Comparison of ENCODE assay signal across 8 mouse cellular contexts in genomic region chr4:140770433-140770832, GRCm38 (mm10). TPM values are rescaled to one million over a fixed set of nuclear protein-coding genes. Genes with fewer than 3 reads are reported as not detected.
A peak's percentile ranks its signal among the peaks of the same experiment; 100 is the strongest.
DNase-seq lines count a peak whose midpoint lies in the region; ATAC-seq and TF ChIP-seq lines count a peak whose summit lies in the region.

No protein-coding gene starts in this region.

- peak overlapping the region; percentile 34 for H3K4me2 ChIP-seq in forebrain, embryonic 16.5 days (ENCODE audit: low read length)
- peak overlapping the region; percentile 21; the same call in 1 of the 2 replicates for H3K4me2 ChIP-seq in hindbrain, embryonic 11.5 days (replicated peaks; ENCODE audit: low read depth, low read length)
- H3K4me2 ChIP-seq in midbrain, postnatal 0 days (ENCODE audit: low read depth, low read length, poor library complexity, severe bottlenecking) = 0 out of 2 replicates have a peak overlapping the region, but pooled peaks have one; percentile 26

- no peaks in the 10 kb centered on the region for H3K27me3 ChIP-seq in forebrain, embryonic 16.5 days (replicated peaks; ENCODE audit: control insufficient read depth, insufficient read depth, low read length)
- no peaks in the 10 kb centered on the region for H3K27me3 ChIP-seq in hindbrain, embryonic 11.5 days (ENCODE audit: control insufficient read depth, insufficient read depth, low read length)
- H3K27me3 ChIP-seq in liver, adult 2 months (ENCODE audit: control insufficient read depth, insufficient read depth, low read length) = no peaks in the 10 kb centered on the region
- no peaks in the 10 kb centered on the region for H3K27me3 ChIP-seq in midbrain, postnatal 0 days (ENCODE audit: insufficient read depth, low read length)

- TF ChIP-seq POLR2A in liver, adult 2 months (IDR thresholded peaks at IDR 0.05; ENCODE audit: extremely low read depth, insufficient read depth, low read length) = no peak

- 8% methylated on average over 13 of the region's 13 CpGs for WGBS in forebrain, embryonic 16.5 days
- WGBS in hindbrain, embryonic 11.5 days = 12% methylated on average over 13 of the region's 13 CpGs
- WGBS in liver, adult 2 months = 2% methylated on average over 13 of the region's 13 CpGs
- WGBS in midbrain, postnatal 0 days = 15% methylated on average over 13 of the region's 13 CpGs

- DNase-seq in 3134 (ENCODE audit: extremely low read depth, insufficient read length, low spot score) = peak; percentile 65
- peak; percentile 26 to 42 for DNase-seq in adrenal gland, adult 18-20 months (ENCODE audit: low spot score in 2 of 2)
- peak; percentile 39 for DNase-seq in hindbrain, embryonic 11.5 days (ENCODE audit: low spot score)
- DNase-seq in liver, adult 2 months (ENCODE audit: extremely low read depth, low read depth, low spot score) = peak; percentile 36
- DNase-seq in midbrain, postnatal 0 days (ENCODE audit: low spot score) = no peak
- no peak for DNase-seq in layer of hippocampus, adult 18-20 months (ENCODE audit: low spot score in 2 of 2)
- DNase-seq in left cerebral cortex, adult 9 months (ENCODE audit: low spot score in 2 of 2) = no peak

- no peak for ATAC-seq in forebrain, embryonic 16.5 days
- no peak for ATAC-seq in hindbrain, embryonic 11.5 days (ENCODE audit: low FRiP score)
- no peak for ATAC-seq in midbrain, postnatal 0 days (ENCODE audit: low FRiP score)

- H3K4me1 ChIP-seq in forebrain, embryonic 16.5 days (replicated peaks; ENCODE audit: control insufficient read depth, insufficient read depth, low read length) = 0 out of 2 replicates have a peak, but pooled peaks cover 3% of the 10 kb centered on the region
- H3K4me1 ChIP-seq in hindbrain, embryonic 11.5 days (replicated peaks; ENCODE audit: control insufficient read depth, insufficient read depth, low read length) = peaks cover 4% of the 10 kb centered on the region; the same call in 1 of the 2 replicates
- peaks cover 3% of the 10 kb centered on the region; the same call in 1 of the 2 replicates for H3K4me1 ChIP-seq in liver, adult 2 months (ENCODE audit: control insufficient read depth, insufficient read depth, low read length)
- H3K4me1 ChIP-seq in midbrain, postnatal 0 days (ENCODE audit: insufficient read depth, low read length) = no peaks in the 10 kb centered on the region

- no peaks in the 10 kb centered on the region for H3K79me2 ChIP-seq in liver, adult 2 months (ENCODE audit: control insufficient read depth, insufficient read depth, low read length)

- no peak for TF ChIP-seq CTCF in liver, adult 2 months (IDR thresholded peaks at IDR 0.05; ENCODE audit: low read depth, low read length)
- TF ChIP-seq CTCF in midbrain, postnatal 0 days (IDR thresholded peaks at IDR 0.05) = no peak

- no peak overlapping the region for H3K9ac ChIP-seq in forebrain, embryonic 16.5 days (replicated peaks; ENCODE audit: low read depth, low read length)
- H3K9ac ChIP-seq in hindbrain, embryonic 11.5 days (ENCODE audit: low read depth, low read length) = no peak overlapping the region
- H3K9ac ChIP-seq in liver, adult 2 months (ENCODE audit: low read depth, low read length) = 0 out of 2 replicates have a peak overlapping the region, but pooled peaks have one; percentile 22
- H3K9ac ChIP-seq in midbrain, postnatal 0 days (replicated peaks; ENCODE audit: low read length, poor library complexity, severe bottlenecking) = no peak overlapping the region

- no peak overlapping the region for H3K27ac ChIP-seq in forebrain, embryonic 16.5 days (ENCODE audit: low read length)
- H3K27ac ChIP-seq in hindbrain, embryonic 11.5 days (ENCODE audit: low read depth, low read length) = no peak overlapping the region
- peak overlapping the region; percentile 37; the same call in 1 of the 2 replicates for H3K27ac ChIP-seq in liver, adult 2 months (replicated peaks; ENCODE audit: insufficient read depth, low read depth, low read length)
- no peak overlapping the region for H3K27ac ChIP-seq in midbrain, postnatal 0 days (ENCODE audit: low read depth, low read length)

- no peaks in the 10 kb centered on the region for H3K36me3 ChIP-seq in forebrain, embryonic 16.5 days (ENCODE audit: control insufficient read depth, insufficient read depth)
- no peaks in the 10 kb centered on the region for H3K36me3 ChIP-seq in hindbrain, embryonic 11.5 days (ENCODE audit: control insufficient read depth, insufficient read depth, low read length)
- no peaks in the 10 kb centered on the region for H3K36me3 ChIP-seq in liver, adult 2 months (ENCODE audit: control insufficient read depth, insufficient read depth, low read length)
- H3K36me3 ChIP-seq in midbrain, postnatal 0 days (ENCODE audit: insufficient read depth, low read length) = no peaks in the 10 kb centered on the region

- no peaks in the 10 kb centered on the region for H3K9me3 ChIP-seq in forebrain, embryonic 16.5 days (ENCODE audit: control insufficient read depth, low read length)
- no peaks in the 10 kb centered on the region for H3K9me3 ChIP-seq in hindbrain, embryonic 11.5 days (ENCODE audit: control insufficient read depth, low read length)
- H3K9me3 ChIP-seq in midbrain, postnatal 0 days (ENCODE audit: low read length) = no peaks in the 10 kb centered on the region

- H3K4me3 ChIP-seq in forebrain, embryonic 16.5 days (replicated peaks; ENCODE audit: low read length) = peak overlapping the region; percentile 8; the same call in 1 of the 2 replicates
- no peak overlapping the region; the same call in 1 of the 2 replicates for H3K4me3 ChIP-seq in hindbrain, embryonic 11.5 days (ENCODE audit: low read depth, low read length)
- peak overlapping the region; percentile 20; the same call in 1 of the 2 replicates for H3K4me3 ChIP-seq in liver, adult 2 months (ENCODE audit: insufficient read depth, low read depth, low read length)
- no peak overlapping the region for H3K4me3 ChIP-seq in midbrain, postnatal 0 days (ENCODE audit: low read depth, low read length)

RNA-seq across cellular contexts. Expression of gene Padi4, which starts 3.6 kb away (rescaled TPM):
- total RNA-seq in adrenal gland, adult 18-20 months (2021) = under 1 TPM; 0.17 to 0.99 TPM
- 0.24 TPM in 1 of 2 replicates, not detected in the other for polyA plus RNA-seq in forebrain, embryonic 16.5 days (2015; fragmentation: Nextera tagmentation; extraction: Ambion mirVana)
- polyA plus RNA-seq in hindbrain, embryonic 11.5 days (2014; fragmentation: Nextera tagmentation; extraction: Ambion mirVana) = 0.25 and 0.37 TPM in 2 replicates
- 0.09 TPM in 1 of 2 replicates, not detected in the other for total RNA-seq in liver, adult 2 months (2014; rRNA removed)
- 0.12 and 0.20 TPM in 2 replicates for polyA plus RNA-seq in liver, adult 2 months (2012; rRNA removed)
- 0.57 TPM in 1 of 2 replicates, not detected in the other for total RNA-seq in midbrain, postnatal 0 days (2014; rRNA removed)
- polyA plus RNA-seq in midbrain, postnatal 0 days (2015; fragmentation: Nextera tagmentation; extraction: Ambion mirVana) = 0.07 and 0.09 TPM in 2 replicates
- not detected for total RNA-seq in layer of hippocampus, adult 18-20 months (2021)

RNA-seq across cellular contexts. Expression of gene Padi6, which starts 28.0 kb away (rescaled TPM):
- not detected for total RNA-seq in adrenal gland, adult 18-20 months (2021)
- polyA plus RNA-seq in forebrain, embryonic 16.5 days (2015; fragmentation: Nextera tagmentation; extraction: Ambion mirVana) = 0.10 TPM in 1 of 2 replicates, not detected in the other
- polyA plus RNA-seq in hindbrain, embryonic 11.5 days (2014; fragmentation: Nextera tagmentation; extraction: Ambion mirVana) = 0.13 TPM in 1 of 2 replicates, not detected in the other
- total RNA-seq in liver, adult 2 months (2014; rRNA removed) = not detected in 2 replicates
- polyA plus RNA-seq in liver, adult 2 months (2012; rRNA removed) = not detected in 2 replicates
- total RNA-seq in midbrain, postnatal 0 days (2014; rRNA removed) = not detected in 2 replicates
- polyA plus RNA-seq in midbrain, postnatal 0 days (2015; fragmentation: Nextera tagmentation; extraction: Ambion mirVana) = 0.09 and 0.10 TPM in 2 replicates
- total RNA-seq in layer of hippocampus, adult 18-20 months (2021) = under 1 TPM in 1 of 2 experiments, not detected in 1; 0.12 TPM

RNA-seq across cellular contexts. Expression of gene Padi3, which starts 40.0 kb away (rescaled TPM):
- total RNA-seq in adrenal gland, adult 18-20 months (2021) = not detected
- not detected in 2 replicates for polyA plus RNA-seq in forebrain, embryonic 16.5 days (2015; fragmentation: Nextera tagmentation; extraction: Ambion mirVana)
- polyA plus RNA-seq in hindbrain, embryonic 11.5 days (2014; fragmentation: Nextera tagmentation; extraction: Ambion mirVana) = not detected in 2 replicates
- not detected in 2 replicates for total RNA-seq in liver, adult 2 months (2014; rRNA removed)
- polyA plus RNA-seq in liver, adult 2 months (2012; rRNA removed) = not detected in 2 replicates
- 0.14 TPM in 1 of 2 replicates, not detected in the other for total RNA-seq in midbrain, postnatal 0 days (2014; rRNA removed)
- polyA plus RNA-seq in midbrain, postnatal 0 days (2015; fragmentation: Nextera tagmentation; extraction: Ambion mirVana) = not detected in 2 replicates
- not detected for total RNA-seq in layer of hippocampus, adult 18-20 months (2021)

Comparison
In these comparisons a context has a peak if more than half of its experiments do, and no peak if none do; other contexts are left out.
1. DNase-seq: peak in 3134 (single experiment), adrenal gland, adult 18-20 months (2 of 2), hindbrain, embryonic 11.5 days (single experiment) and liver, adult 2 months (single experiment); none in midbrain, postnatal 0 days (single experiment), layer of hippocampus, adult 18-20 months (0 of 2) and left cerebral cortex, adult 9 months (0 of 2).
2. H3K4me3 ChIP-seq: peak in forebrain, embryonic 16.5 days (single experiment) and liver, adult 2 months (single experiment); none in hindbrain, embryonic 11.5 days (single experiment) and midbrain, postnatal 0 days (single experiment).
3. Peak in every context shown above with its lines, with median percentiles within 50 percentile points of each other: H3K4me2 ChIP-seq.